Mouse (Mus musculus) bone marrow, adult 2 months (tissue): Measurements from ENCODE around the gene Ccdc42. TPM values are rescaled to one million over a fixed set of nuclear protein-coding genes. Genes with fewer than 3 reads are reported as not detected.

Experiments used
- H3K27ac ChIP-seq: fragments of 200-500 bp; 2 replicates; pipeline ENCODE4 v1.5.1; 2012; ENCODE audit warnings: low read depth, mild to moderate bottlenecking, control low read depth, inconsistent platforms, low read length; ENCODE audit not compliant: control insufficient read depth, poor library complexity, insufficient read depth
- H3K4me1 ChIP-seq: fragments of 200-500 bp; 2 replicates; pipeline ENCODE4 v1.6.1; 2011; ENCODE audit warnings: low read length; ENCODE audit not compliant: control insufficient read depth, insufficient read depth
- H3K4me3 ChIP-seq: fragments of 200-500 bp; replicated peaks from 2 replicates; pipeline ENCODE3; 2011; ENCODE audit warnings: mild to moderate bottlenecking, low read depth, low read length, control low read depth; ENCODE audit not compliant: control insufficient read depth
- CTCF ChIP-seq: fragments of 200-500 bp; IDR thresholded peaks from 2 replicates; pipeline ENCODE4 v1.5.1; 2011; ENCODE audit warnings: low read length, control low read depth; ENCODE audit not compliant: control insufficient read depth, insufficient read depth
- POLR2A ChIP-seq: fragments of 200-500 bp; IDR thresholded peaks from 2 replicates; pipeline ENCODE4 v1.6.1; 2011; ENCODE audit warnings: low read depth, mild to moderate bottlenecking, control low read depth, low read length, borderline replicate concordance; ENCODE audit not compliant: control insufficient read depth
- WGBS: fragments of 180-500 bp; shearing (Covaris S2); methylation state at CpG from one replicate; pipeline ENCODE4 v1.1.7; 2018; 5-methylcytosine and 5-hydroxymethylcytosine counted together
- polyA plus RNA-seq: library from polyadenylated mRNA; stranded (reverse); fragments of >200 nt; gene quantifications from 2 replicates; pipeline ENCODE4 v1.2.4, GENCODE M21; 2011; ENCODE audit warnings: low replicate concordance; ENCODE audit not compliant: missing spikeins, insufficient read depth, insufficient read length

Gene Ccdc42
- polyA plus RNA-seq, 1 experiment: not detected

- TF ChIP-seq CTCF (no peak), POLR2A (no peak)
- H3K4me3 ChIP-seq: no peak overlapping the region
- H3K27ac ChIP-seq: no peak overlapping the region
- no peaks in the 10 kb centered on the region for H3K4me1 ChIP-seq
- 72% methylated on average over 6 of the region's 6 CpGs for WGBS
Observed at GRCm38 (mm10) chr11:68600551-68601021, 13.8 kb downstream of the Ccdc42 start.

- TF ChIP-seq CTCF (no peak), POLR2A (no peak)
- H3K27ac ChIP-seq: no peak overlapping the region
- 75% methylated on average over 9 of the region's 9 CpGs for WGBS
- H3K4me3 ChIP-seq: no peak overlapping the region
- H3K4me1 ChIP-seq: no peaks in the 10 kb centered on the region
Observed at GRCm38 (mm10) chr11:68601486-68601991, 14.7 kb downstream of the Ccdc42 start.

- no peak for TF ChIP-seq CTCF
- 27% methylated on average over 8 of the region's 8 CpGs for WGBS
- no peaks in the 10 kb centered on the region for H3K4me1 ChIP-seq
- H3K4me3 ChIP-seq: no peak overlapping the region
- no peak overlapping the region for H3K27ac ChIP-seq
Observed at GRCm38 (mm10) chr11:68602200-68602931, 15.5 kb downstream of the Ccdc42 start.

- H3K27ac ChIP-seq: no peak overlapping the region
- TF ChIP-seq CTCF (no peak), POLR2A (no peak)
- no peak overlapping the region for H3K4me3 ChIP-seq
- H3K4me1 ChIP-seq: no peaks in the 10 kb centered on the region
- 79% methylated on average over 2 of the region's 2 CpGs for WGBS
Observed at GRCm38 (mm10) chr11:68607046-68607445, 20.2 kb downstream of the Ccdc42 start.

- TF ChIP-seq CTCF (no peak), POLR2A (no peak)
- H3K4me1 ChIP-seq: no peaks in the 10 kb centered on the region
- no peak overlapping the region for H3K27ac ChIP-seq
- 67% methylated on average over 9 of the region's 9 CpGs for WGBS
- H3K4me3 ChIP-seq: no peak overlapping the region
Observed at GRCm38 (mm10) chr11:68609910-68610566, 23.2 kb downstream of the Ccdc42 start.

GRCm38 (mm10) chr11:68610567-68610947 lies 23.7 kb downstream of the Ccdc42 start:
- WGBS: 86% methylated on average over 8 of the region's 8 CpGs
- Histone ChIP-seq H3K27ac (no peak overlapping the region), H3K4me1 (no peaks in the 10 kb centered on the region), H3K4me3 (no peak overlapping the region)
- TF ChIP-seq CTCF (no peak), POLR2A (no peak)

- Histone ChIP-seq H3K4me1 (no peaks in the 10 kb centered on the region), H3K4me3 (no peak overlapping the region), H3K27ac (no peak overlapping the region)
- 51% methylated on average over 5 of the region's 5 CpGs for WGBS
- TF ChIP-seq CTCF (no peak), POLR2A (no peak)
Observed at GRCm38 (mm10) chr11:68613071-68613711, 26.4 kb downstream of the Ccdc42 start.

- Histone ChIP-seq H3K4me3 (no peak overlapping the region), H3K4me1 (no peaks in the 10 kb centered on the region), H3K27ac (no peak overlapping the region)
- TF ChIP-seq CTCF: no peak
- no peak for TF ChIP-seq POLR2A
- 76% methylated on average over 9 of the region's 9 CpGs for WGBS
Observed at GRCm38 (mm10) chr11:68622751-68623150, 35.9 kb downstream of the Ccdc42 start.
